Mouse (Mus musculus) embryonic fibroblast, embryonic 13.5 days (primary cell): ENCODE data around the gene Tubb2b.

Experiments
- CTCF ChIP-seq: IDR thresholded peaks from 2 replicates; pipeline ENCODE4 v1.5.1; 2011; ENCODE audit warnings: mild to moderate bottlenecking, control low read depth, low read length, moderate library complexity, borderline replicate concordance; ENCODE audit not compliant: insufficient read depth
- POLR2A ChIP-seq: IDR thresholded peaks from 2 replicates; pipeline ENCODE4 v1.6.1; 2011; ENCODE audit warnings: low read depth, mild to moderate bottlenecking, control low read depth, low read length, moderate library complexity

DNA sequence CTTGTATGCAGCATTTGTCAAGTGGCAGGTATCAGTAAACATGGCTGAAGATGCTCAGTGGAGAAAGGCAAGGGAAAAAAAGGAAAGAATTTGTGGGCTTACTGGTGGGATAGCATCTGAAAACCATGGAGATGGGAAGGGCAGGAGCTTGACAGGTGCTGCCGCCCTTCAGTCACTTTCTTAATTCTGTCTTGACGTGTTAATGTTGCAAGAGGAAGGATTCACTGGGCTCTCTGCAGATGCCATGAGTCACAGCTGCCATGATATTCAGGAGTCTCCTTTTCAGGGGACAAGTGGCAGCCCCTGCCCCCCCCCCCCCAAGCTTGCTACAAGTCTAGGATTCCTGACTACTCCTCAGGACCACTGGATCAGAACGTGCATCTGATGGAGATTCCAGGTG lies 18.4 kb downstream of the Tubb2b start:
- TF ChIP-seq CTCF (no peak), POLR2A (no peak)
